Mouse (Mus musculus) left cerebral cortex, adult 8-10 months (tissue): ENCODE data around the gene Nebl. TPM values are rescaled to one million over a fixed set of nuclear protein-coding genes. Genes with fewer than 3 reads are reported as not detected.
A peak's percentile ranks its signal among the peaks of the same experiment; 100 is the strongest.

Experiments
- DNase-seq, 2 experiments: peaks; one replicate each; pipeline ENCODE4 v3.0.0; 2022; ENCODE audit warnings: low spot score in 2 of 2
- total RNA-seq, 4 experiments: library from RNA; stranded (reverse); gene quantifications; 2 replicates each; pipeline ENCODE4 v1.2.4; 2022

Nebl gene
- total RNA-seq = 100 to 1,000 TPM in 1 of 4 experiments, 10 to 100 TPM in 3; 82.9 to 102 (median 92.0) TPM

DNA sequence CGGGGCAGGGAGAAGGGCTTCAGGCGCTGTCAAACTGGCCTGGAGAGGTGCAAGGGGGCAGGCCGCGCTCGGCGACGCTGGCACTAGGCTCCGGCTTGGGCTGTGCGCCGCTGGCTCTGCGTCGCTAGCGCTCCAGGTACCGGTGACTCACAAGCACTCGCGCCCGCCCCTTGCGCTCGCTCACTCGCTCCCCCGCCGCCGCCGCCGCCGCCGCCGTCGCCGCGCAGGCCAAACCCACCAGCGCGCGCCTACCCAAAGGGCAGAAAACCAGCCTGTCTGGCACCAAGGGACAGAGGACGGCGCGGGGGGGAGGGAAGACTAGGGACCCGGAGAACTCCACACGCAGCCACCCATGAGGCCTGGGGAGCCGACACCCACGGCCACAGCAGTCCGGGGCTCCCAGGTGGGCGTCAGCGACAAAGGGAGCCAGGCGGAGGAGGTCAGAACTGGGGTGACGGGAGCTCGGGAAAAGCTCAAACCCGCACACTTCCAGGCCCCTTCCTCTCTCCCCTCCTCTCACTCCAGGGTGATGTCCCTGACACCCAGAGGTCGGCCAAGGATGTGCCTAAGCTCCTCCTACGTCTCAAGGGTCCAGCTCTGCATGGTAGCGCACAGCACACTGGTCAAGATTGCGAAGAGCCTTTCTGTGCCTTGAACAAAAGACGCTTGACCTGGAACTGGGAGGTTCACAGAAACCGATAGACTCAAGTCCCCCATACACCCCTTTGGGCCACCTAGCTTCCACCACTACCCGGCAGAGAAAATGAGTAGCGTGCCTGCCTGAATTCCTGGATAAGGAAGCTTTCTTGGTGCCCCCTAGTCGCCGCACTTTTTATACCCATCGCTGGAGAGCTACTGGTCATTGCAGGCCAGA, at the start of gene Nebl:
Nebl (minus strand) TSS at position 508 of the 874 bp plus-strand sequence.
- DNase-seq = peak; percentile 59 to 68

DNA sequence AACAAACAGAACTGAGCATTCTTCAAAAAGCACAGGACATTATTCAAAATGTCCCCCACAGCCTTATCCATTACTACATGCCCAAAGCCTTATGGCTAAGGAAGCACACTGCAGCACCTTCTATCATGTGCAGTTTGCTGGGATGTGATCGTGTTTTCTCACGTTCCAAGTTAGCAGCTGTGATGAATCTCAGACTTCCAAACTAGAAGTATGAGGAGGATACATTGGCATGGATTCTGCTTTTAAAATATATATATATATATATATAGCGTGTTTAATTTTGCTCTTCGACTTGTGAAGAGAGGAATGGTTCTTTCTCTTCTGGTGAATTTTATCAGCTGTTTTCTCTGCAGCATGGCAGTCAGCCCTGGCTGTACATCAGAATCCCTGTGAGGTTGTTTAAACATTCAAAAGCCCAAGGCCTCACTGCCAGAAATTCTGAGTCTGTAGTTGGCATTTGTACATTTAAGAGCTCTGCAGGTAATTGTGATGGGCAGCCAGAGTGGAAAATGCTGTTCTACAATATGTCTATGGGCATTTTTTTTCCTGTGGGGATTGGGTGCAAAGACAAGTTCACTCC, 39.1 kb upstream of the Nebl start:
- DNase-seq = peak in 1 of 2 experiments; percentile 37

- DNase-seq = no peak
Measured at GRCm38 (mm10) chr2:17769242-17769755, 38.0 kb upstream of the Nebl start.

GRCm38 (mm10) chr2:17756271-17756670, 25.0 kb upstream of the Nebl start:
- no peak for DNase-seq

DNA sequence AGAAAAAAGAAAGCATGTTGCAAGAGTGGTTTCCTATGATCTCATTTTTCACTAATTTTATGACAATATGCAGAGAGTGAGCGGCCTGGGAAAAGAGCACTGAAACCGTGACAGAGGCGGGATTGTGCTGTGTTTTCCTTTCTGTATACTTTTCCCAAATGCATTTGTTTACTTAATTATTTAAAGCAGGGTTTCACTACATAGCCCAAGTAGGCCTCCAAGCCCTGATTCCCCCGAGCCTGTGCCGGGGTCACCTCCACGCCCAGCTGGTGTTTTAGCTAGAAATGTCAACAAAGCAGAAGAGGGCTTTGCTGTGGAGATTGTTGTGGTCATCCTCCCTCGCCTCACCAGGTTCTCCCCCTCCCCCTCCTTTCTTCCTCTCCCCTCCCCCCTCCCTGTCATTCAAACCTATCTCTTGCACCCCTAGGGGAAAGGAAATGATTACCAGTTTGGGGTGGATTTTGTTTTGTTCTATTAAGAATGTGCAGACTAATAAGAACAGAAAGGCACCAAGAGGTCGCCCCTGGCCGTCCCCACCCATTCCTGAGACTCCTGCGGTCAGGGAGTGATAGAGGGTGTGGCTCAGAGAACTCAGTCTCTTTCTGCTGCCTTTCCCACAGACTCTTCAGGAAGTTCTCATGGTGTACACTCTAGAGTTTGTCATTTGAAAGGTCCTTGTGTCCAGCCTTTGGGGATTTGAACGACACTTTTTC, 10.9 kb upstream of the Nebl start:
- no peak for DNase-seq

DNA sequence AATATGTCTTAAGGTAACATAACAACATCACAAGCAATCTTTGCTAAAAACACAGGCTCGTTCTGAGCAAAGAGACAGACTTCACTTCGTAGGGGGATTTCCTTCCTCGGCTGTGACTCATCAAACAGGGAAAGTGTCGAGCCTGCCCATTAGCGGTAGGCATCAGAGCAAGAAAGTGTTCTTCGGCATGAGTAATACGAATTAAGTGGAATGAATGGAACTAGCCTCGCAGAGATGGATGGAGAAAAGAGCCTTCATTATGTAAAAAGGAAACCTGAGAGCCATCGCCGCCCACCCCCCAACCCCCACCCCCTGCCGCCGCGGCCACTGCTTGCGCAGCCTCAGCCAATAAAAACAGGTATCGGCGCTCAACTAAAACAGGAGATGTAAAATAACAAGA, 10.3 kb upstream of the Nebl start:
- DNase-seq = no peak

DNA sequence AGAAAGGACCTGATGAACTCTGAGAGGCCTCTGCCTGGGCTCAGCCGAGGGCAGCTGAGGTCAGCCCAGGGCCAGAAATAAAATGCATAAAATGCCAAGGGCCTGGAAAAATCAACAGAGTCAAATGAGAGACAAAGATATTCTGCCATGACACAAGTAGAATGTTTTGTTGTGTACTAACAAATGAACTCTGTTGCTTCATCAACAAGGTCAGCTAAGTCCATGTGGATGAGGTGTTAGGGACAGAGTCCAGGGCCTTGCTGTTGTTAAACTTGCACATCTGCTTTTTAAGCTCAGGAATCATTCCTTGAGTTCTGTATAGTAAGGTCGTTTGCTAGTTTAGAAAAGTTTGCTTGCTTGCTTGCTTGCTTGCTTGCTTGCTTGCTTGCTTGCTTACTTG, 9.2 kb upstream of the Nebl start:
- no peak for DNase-seq

DNA sequence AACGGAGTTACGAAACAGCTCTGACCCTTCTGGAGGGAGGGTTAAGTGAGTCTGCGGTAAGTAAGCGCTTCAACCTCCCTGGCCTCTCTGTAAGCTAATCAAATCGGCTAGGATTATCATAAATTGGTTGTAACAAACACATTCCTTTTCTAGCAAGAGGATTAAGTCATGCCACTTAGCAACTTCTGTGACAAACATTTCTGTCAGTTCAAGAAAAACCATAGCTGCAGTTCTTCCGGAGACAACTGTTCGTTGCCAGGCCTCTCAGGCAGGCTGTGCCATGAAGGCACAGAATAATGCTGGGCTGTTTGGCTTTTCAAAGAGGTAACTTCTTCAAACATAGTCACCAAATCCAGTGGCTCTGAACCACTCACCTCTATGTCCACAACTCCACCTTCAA, 946 bp upstream of the Nebl start:
- no peak for DNase-seq

DNA sequence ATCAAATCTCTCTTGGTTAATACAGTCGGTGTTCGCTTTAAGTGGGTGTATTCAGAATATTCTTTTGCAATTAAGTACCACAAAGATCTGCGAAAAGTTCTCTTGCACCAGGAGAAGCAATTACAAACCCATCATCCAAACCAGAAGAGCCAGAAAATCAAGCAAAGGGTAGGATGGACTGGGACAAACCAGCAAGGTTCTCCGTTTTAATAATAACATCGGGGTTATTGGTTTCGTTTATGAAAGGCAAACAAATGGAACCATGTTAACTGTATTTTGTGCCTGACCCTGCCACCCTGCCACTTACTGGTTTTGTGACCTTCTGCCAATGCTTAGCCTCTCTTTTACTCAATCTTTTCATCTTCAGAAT, 552 bp upstream of the Nebl start:
- no peak for DNase-seq

- peak; percentile 18 to 49 for DNase-seq
Measured at GRCm38 (mm10) chr2:17730648-17730956, 662 bp downstream of the Nebl start.

GRCm38 (mm10) chr2:17729770-17730647, 1.3 kb downstream of the Nebl start:
- peak; percentile 29 to 49 for DNase-seq

DNA sequence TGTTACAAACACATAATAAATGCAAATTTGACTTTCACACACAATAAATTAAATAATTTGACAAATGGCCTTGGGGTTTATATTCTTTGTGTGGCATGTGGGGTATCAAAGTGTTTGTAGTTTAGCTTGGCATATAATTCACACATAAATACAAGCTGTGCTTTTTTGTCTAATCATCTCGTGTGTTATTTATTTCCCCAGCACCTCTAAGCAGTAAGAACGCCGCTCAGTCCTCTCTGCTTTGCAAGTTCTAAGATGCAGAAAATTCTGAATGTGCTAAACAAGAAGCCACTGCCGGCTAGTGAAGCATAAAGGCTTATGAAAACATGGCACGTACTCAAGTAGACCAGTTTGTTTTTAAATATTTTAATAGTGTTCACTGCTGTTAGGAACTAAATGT, 6.9 kb downstream of the Nebl start:
- no peak for DNase-seq

- no peak for DNase-seq
Measured at GRCm38 (mm10) chr2:17723268-17724019, 7.8 kb downstream of the Nebl start.

- DNase-seq = no peak
Measured at GRCm38 (mm10) chr2:17721177-17721715, 10.0 kb downstream of the Nebl start.

- DNase-seq = no peak
Measured at GRCm38 (mm10) chr2:17718281-17718680, 13.0 kb downstream of the Nebl start.

GRCm38 (mm10) chr2:17717200-17717599, 14.1 kb downstream of the Nebl start:
- DNase-seq = no peak

DNA sequence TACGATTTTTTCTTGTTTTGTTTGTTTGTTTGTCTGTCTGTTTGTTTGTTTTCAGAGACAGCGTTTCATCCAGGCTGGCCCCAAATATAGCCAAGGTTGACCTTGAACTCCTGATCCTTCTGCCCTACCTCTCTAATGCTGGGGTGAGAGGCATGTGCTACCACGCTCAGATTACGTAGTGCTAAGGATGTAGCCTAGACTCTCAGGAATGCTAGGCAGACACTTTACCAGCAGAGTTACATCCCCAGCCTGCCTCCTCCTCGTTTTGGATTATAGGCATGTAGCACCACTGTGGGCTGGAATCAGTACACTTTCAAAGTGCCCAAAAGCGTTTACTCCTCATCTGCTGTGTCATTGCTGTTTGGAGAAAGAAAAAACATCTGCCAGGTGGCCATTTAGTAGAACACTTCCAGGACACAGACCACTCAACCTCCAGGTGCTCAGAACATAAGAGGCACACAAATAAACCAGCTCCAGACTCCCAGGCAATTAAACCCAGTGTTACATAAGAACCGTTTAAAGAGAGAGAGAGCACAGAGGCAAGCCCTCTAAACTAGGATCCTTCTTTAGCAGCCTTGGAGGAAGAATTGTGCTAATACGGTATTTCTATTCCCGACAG, 16.0 kb downstream of the Nebl start:
- peak; percentile 31 to 45 for DNase-seq

- no peak for DNase-seq
Measured at GRCm38 (mm10) chr2:17714661-17715060, 16.6 kb downstream of the Nebl start.

DNA sequence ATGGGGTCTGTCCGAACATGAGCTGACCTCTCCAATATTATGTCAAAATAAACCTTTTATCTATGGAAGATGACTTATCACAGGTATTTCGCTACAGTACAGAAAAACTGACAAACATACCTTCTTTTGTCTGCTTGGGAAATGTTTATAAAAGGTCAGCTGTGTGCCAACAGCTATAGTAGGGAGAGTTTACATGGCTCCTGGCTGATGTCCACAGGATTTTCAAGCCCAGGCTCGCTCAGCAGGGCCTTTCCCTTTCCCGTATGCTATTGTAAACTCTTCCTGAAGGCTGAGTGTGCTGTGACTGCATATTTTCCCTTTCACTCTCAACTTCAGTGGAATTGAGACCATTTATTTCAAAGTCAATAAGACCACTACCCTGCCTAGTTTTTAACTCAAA, 17.1 kb downstream of the Nebl start:
- no peak for DNase-seq

- DNase-seq = no peak
Measured at GRCm38 (mm10) chr2:17711216-17711615, 20.0 kb downstream of the Nebl start.
